Mouse (Mus musculus) kidney, postnatal 0 days (tissue): ENCODE measurements at regions not wholly inside any gene's neighbourhood (a gene's known extent, or its start where the extent isn't known, plus 50 kb on each side); places are given as distances from the start of the nearest gene placed in this dataset.
"Not testable (repeated sequence)": the region's sequence is repeated elsewhere in the genome, so short reads cannot be mapped to it uniquely, and the experiment has no call there.

Experiments used
- ATAC-seq: fragments of 200-750 bp; cut with Nextera tagmentation; replicated peaks from 2 replicates; pipeline ENCODE4 v1.8.0; 2017; ENCODE audit warnings: low read depth, moderate number of reproducible peaks, moderate TSS enrichment, moderate library complexity; ENCODE audit not compliant: low FRiP score
- DNase-seq: peaks from one replicate; pipeline ENCODE4 v3.0.0-alpha.2; 2016; ENCODE audit warnings: low spot score
- H3K27ac ChIP-seq: fragments of 300-500 bp; sonication (generic); 2 replicates; pipeline ENCODE4 v1.5.1; 2014; ENCODE audit warnings: mild to moderate bottlenecking
- H3K27me3 ChIP-seq: fragments of 300-500 bp; sonication (generic); 2 replicates; pipeline ENCODE4 v1.6.1; 2014; ENCODE audit warnings: low read length, mixed read lengths; ENCODE audit not compliant: insufficient read depth
- H3K36me3 ChIP-seq: fragments of 300-500 bp; sonication (generic); 2 replicates; pipeline ENCODE4 v1.6.1; 2014; ENCODE audit warnings: low read length, mixed read lengths; ENCODE audit not compliant: insufficient read depth
- H3K4me1 ChIP-seq: fragments of 300-500 bp; sonication (generic); replicated peaks from 2 replicates; pipeline ENCODE4 v1.6.1; 2014; ENCODE audit warnings: antibody characterized with exemption, low read length, mixed read lengths; ENCODE audit not compliant: insufficient read depth
- H3K4me2 ChIP-seq: fragments of 300-500 bp; sonication (generic); 2 replicates; pipeline ENCODE4 v1.6.1; 2014; ENCODE audit warnings: mild to moderate bottlenecking, low read length, moderate library complexity, mixed read lengths
- H3K4me3 ChIP-seq: fragments of 300-500 bp; sonication (generic); replicated peaks from 2 replicates; pipeline ENCODE4 v1.5.1; 2014; ENCODE audit warnings: low read depth, low read length
- H3K9ac ChIP-seq: fragments of 300-500 bp; sonication (generic); 2 replicates; pipeline ENCODE4 v1.6.1; 2014; ENCODE audit warnings: low read depth, low read length
- H3K9me3 ChIP-seq: fragments of 300-500 bp; sonication (generic); replicated peaks from 2 replicates; pipeline ENCODE4 v1.6.1; 2016; ENCODE audit warnings: low read length, inconsistent platforms, mixed read lengths
- CTCF ChIP-seq: IDR thresholded peaks from 2 replicates; pipeline ENCODE4 v1.5.1; 2016; ENCODE audit warnings: antibody characterized with exemption, low read depth, mild to moderate bottlenecking, moderate library complexity
- WGBS: fragments of 180-500 bp; shearing (Covaris S2); extraction: QIAGEN DNeasy Blood & Tissue Kit; methylation state at CpG from one replicate; pipeline ENCODE4 v1.1.7; 2014; 5-methylcytosine and 5-hydroxymethylcytosine counted together

GRCm38 (mm10) chr13:10990503-10991025 lies 629.9 kb upstream of the Chrm3 start:
- Histone ChIP-seq H3K27me3 (no peaks in the 10 kb centered on the region), H3K9me3 (no peaks in the 10 kb centered on the region), H3K4me2 (no peak overlapping the region), H3K4me1 (no peaks in the 10 kb centered on the region), H3K36me3 (no peaks in the 10 kb centered on the region), H3K4me3 (no peak overlapping the region), H3K27ac (no peak overlapping the region), H3K9ac (no peak overlapping the region)
- no peak for ATAC-seq
- 82% methylated on average over 4 of the region's 4 CpGs for WGBS
- DNase-seq: no peak
- no peak for TF ChIP-seq CTCF

GRCm38 (mm10) chr13:10989095-10989814 lies 628.6 kb upstream of the Chrm3 start:
- Histone ChIP-seq H3K9ac (no peak overlapping the region), H3K4me1 (no peaks in the 10 kb centered on the region), H3K4me3 (no peak overlapping the region), H3K9me3 (no peaks in the 10 kb centered on the region), H3K36me3 (no peaks in the 10 kb centered on the region), H3K27me3 (no peaks in the 10 kb centered on the region), H3K27ac (no peak overlapping the region), H3K4me2 (no peak overlapping the region)
- DNase-seq (no peak), ATAC-seq (no peak)
- WGBS: 86% methylated on average over 6 of the region's 6 CpGs
- no peak for TF ChIP-seq CTCF

GRCm38 (mm10) chr13:10983736-10984135 lies 623.1 kb upstream of the Chrm3 start:
- Histone ChIP-seq H3K9ac (no peak overlapping the region), H3K4me1 (no peaks in the 10 kb centered on the region), H3K4me2 (no peak overlapping the region), H3K36me3 (no peaks in the 10 kb centered on the region), H3K27me3 (no peaks in the 10 kb centered on the region), H3K9me3 (no peaks in the 10 kb centered on the region), H3K4me3 (no peak overlapping the region), H3K27ac (no peak overlapping the region)
- DNase-seq (no peak), ATAC-seq (no peak)
- no peak for TF ChIP-seq CTCF

GRCm38 (mm10) chr13:10982543-10982942 lies 621.9 kb upstream of the Chrm3 start:
- Histone ChIP-seq H3K27ac (no peak overlapping the region), H3K4me3 (no peak overlapping the region), H3K27me3 (no peaks in the 10 kb centered on the region), H3K36me3 (no peaks in the 10 kb centered on the region), H3K4me1 (no peaks in the 10 kb centered on the region), H3K9ac (no peak overlapping the region), H3K9me3 (no peaks in the 10 kb centered on the region), H3K4me2 (no peak overlapping the region)
- TF ChIP-seq CTCF: no peak
- no peak for ATAC-seq
- DNase-seq: no peak
- 74% methylated on average over 4 of the region's 4 CpGs for WGBS

- Histone ChIP-seq H3K36me3 (no peaks in the 10 kb centered on the region), H3K4me3 (no peak overlapping the region), H3K9me3 (no peaks in the 10 kb centered on the region), H3K27ac (no peak overlapping the region), H3K4me1 (no peaks in the 10 kb centered on the region), H3K4me2 (no peak overlapping the region), H3K27me3 (no peaks in the 10 kb centered on the region), H3K9ac (no peak overlapping the region)
- WGBS: 47% methylated on average over 3 of the region's 3 CpGs
- ATAC-seq (no peak), DNase-seq (no peak)
- no peak for TF ChIP-seq CTCF
Observed at GRCm38 (mm10) chr13:10971932-10972331, 611.3 kb upstream of the Chrm3 start.

GRCm38 (mm10) chr13:10970721-10971120 lies 610.1 kb upstream of the Chrm3 start:
- Histone ChIP-seq H3K9ac (no peak overlapping the region), H3K4me2 (no peak overlapping the region), H3K4me3 (no peak overlapping the region), H3K9me3 (no peaks in the 10 kb centered on the region), H3K36me3 (no peaks in the 10 kb centered on the region), H3K4me1 (no peaks in the 10 kb centered on the region), H3K27ac (no peak overlapping the region), H3K27me3 (no peaks in the 10 kb centered on the region)
- ATAC-seq (no peak), DNase-seq (no peak)
- 69% methylated on average over 3 of the region's 3 CpGs for WGBS
- no peak for TF ChIP-seq CTCF

GRCm38 (mm10) chr13:10952923-10953322 lies 592.3 kb upstream of the Chrm3 start:
- no peaks in the 10 kb centered on the region for H3K9me3 ChIP-seq
- no peak overlapping the region for H3K4me3 ChIP-seq
- H3K27me3 ChIP-seq: no peaks in the 10 kb centered on the region
- H3K9ac ChIP-seq: no peak overlapping the region
- WGBS: 94% methylated on average over 3 of the region's 3 CpGs
- no peak for TF ChIP-seq CTCF
- no peaks in the 10 kb centered on the region for H3K4me1 ChIP-seq
- H3K4me2 ChIP-seq: no peak overlapping the region
- DNase-seq (no peak), ATAC-seq (no peak)
- H3K36me3 ChIP-seq: no peaks in the 10 kb centered on the region
- H3K27ac ChIP-seq: no peak overlapping the region

- WGBS: 80% methylated on average over 9 of the region's 9 CpGs
- H3K4me1 ChIP-seq, H3K9me3 ChIP-seq, H3K4me3 ChIP-seq, H3K27ac ChIP-seq, H3K4me2 ChIP-seq, H3K9ac ChIP-seq, H3K27me3 ChIP-seq, ATAC-seq, H3K36me3 ChIP-seq, DNase-seq: not testable (repeated sequence)
Observed at GRCm38 (mm10) chr13:10950658-10951057, 590.0 kb upstream of the Chrm3 start.
